Mouse (Mus musculus): ENCODE measurements around the gene Magi1.

Magi1 gene

GRCm38 (mm10) chr6:94155996-94156395 lies 127.7 kb downstream of the Magi1 start:
- no peak for DNase-seq

DNA sequence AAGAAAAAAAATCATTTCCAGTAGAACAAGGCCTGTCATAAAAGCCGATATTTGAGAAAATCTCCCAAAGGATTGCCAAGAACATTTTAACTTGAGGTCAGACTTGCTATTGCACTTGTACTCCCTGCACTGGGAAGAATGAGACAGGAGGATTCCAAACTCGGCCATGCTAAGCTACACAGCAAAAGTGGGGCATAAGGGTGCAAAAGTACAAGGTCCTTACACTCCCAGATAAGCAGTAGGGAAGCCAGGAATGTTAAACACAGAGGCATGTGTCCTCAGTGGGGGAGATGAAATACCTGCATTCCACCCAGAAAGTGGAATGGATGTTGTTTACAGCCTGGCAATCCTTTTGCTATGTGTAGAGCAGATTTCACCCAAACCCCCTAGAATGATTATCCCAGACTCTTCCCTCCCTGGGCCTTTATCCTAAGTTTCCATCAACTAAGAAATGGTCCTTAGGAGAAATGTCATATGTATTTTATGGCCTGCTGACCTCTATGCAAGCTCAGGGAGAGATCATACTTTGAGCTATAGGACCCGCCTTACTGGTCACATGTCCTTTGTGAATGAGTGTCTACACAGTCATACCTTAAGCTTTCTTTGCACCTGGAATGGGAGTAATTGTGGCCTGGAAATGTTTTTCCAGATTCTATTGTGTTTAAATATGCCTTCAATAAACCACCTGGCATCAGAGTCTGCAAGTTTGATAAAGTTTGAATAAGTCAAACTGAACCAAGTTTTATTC lies 128.7 kb downstream of the Magi1 start:
- DNase-seq: no peak

GRCm38 (mm10) chr6:94152881-94153280 lies 130.8 kb downstream of the Magi1 start:
- no peak for DNase-seq

DNA sequence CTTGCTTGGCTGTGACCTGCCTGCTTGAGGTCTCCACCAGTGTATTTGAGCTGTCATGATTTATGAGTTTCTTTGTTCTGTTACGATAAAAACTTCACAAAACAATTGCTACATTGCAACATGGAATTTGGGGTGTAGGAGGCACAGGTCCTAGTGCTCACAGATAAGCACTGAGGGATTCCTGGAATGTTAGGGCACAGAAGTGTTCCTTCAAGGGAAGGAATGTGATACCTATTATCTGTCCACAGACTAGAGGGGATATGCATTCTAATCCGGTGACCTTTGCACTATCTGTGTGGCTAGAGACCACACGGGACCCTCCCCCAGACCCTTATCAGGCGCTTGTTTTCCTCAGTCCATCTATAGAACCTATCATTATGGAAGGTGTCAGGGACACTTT lies 132.8 kb downstream of the Magi1 start:
- DNase-seq: no peak

DNA sequence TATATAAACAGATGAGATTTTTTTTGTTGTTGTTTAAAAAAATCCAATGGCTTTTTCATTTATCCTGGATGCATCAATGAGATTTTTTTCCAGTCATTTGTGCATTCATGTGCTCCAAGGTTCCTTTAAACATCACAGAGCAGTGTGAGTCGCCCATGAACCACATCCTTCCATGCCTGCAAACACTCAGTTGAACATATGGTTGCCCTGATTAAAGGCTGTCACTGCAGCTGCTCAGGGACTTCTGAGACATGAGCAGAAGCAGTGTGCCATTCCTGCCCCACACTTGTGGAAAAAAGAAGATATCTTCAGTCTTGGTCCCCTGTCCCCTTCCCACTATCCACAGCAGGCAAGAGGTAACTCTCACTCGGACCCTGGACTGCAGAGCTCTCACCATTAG lies 133.9 kb downstream of the Magi1 start:
- no peak for DNase-seq

DNA sequence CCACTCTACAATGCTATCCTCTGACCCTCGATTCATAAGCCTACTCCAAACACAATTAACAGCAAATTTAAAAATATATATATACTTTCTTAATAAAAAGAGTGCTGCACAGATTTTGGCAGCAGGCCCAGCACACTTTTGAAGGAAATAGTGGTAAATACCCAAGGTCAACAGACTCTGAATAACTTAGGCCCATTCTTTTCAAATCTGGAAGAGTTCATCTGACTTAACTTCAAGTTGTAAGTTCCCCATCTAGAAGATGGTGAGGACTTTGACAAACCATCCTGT lies 137.6 kb downstream of the Magi1 start:
- DNase-seq: no peak

DNA sequence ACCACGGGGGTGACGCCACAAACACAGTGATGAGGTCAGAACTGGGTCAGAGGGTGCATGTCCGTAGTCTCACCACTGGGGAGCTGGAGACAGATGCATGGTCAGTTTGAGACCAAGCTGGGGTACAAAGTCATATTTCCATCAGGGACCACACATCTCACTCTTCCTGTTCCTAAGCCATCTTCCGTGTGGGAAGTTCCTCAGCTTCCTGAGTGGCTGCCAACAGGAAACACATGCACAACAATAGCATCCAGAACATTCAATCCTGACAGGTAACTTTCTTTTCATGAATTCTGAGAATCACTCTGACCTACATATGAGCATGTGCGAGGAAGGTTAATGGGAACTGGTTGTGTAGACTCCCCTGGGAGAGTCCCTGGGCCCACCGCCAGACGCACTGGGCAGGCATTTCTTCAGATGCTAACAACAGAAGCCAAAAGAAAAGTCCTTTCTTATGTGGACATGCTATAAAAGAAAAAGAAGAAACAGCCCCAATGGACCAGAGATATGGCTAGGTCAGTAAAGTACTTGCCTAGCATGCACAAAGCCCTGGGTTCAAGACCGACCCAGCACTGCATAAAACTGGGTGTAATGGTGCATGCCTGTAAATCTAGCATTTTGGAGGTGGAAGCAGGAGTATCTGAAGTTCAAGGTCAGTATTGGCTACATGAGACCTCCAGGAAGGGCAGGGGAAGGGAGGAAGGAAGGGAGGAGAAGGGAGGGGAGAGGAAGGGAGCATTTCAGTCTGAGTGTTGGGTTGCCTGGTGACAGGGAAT lies 138.1 kb downstream of the Magi1 start:
- peak; percentile 64 to 72 for DNase-seq

DNA sequence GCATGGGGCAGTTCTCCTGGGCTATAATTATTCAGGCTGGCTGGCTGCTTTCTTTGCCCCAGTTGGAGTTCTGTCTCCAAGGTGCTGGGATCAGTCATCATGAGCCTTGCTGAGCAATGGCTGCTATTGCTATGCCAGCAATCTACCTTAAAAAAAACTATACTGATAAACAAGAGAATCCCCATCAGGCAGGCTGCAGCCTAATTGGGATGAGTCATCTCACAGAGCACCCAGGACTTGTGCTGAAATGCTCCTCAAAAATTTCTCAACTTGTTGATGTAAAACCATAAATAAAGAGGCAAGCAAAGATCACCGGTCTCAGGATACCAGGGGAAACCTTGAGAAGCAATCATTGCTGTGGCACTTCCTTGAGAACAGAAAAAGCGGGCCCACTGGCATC lies 141.2 kb downstream of the Magi1 start:
- no peak for DNase-seq

DNA sequence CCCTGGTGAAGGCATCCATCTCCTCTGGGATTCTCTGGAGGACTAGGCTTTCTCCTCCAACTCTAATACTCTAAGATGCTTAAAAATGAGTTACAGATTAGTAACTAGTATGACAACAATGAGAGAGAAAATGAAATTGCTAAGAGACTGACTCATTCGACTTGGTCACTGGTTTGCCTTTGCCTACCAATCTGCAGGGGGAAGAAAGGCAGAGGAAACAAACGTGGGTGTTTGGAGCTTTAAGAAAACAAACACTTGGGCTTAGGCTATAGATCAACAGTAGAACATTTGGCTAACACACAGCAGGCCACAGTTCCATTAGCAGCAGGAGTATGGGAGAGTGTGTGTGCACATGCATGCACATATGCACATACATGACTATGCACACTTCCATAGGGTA lies 142.2 kb downstream of the Magi1 start:
- DNase-seq: no peak

DNA sequence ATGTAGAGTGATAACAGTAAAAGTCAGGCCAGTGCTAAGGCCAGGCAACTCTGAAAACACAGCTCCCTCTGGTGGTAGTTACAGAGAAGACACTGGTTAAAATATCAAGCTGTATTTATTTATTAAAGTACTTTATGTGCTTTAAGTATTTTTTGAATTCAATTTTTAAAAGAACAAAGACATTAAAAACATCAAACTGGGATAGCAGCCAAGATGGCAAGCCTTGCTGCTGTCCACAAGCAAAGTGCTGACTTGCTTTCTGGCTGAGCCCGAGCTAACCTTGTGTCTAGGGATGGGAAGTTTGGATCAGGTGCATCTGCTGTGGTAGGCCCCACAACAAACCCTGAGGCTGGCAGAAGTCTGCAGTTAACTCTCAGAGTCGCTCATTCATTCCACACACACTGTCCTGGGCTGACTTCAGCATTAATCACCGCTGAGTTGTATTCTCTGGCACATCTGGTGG lies 143.7 kb downstream of the Magi1 start:
- DNase-seq: no peak

- peak; percentile 48 to 79 for DNase-seq
Observed at GRCm38 (mm10) chr6:94136693-94137092, 147.0 kb downstream of the Magi1 start.

DNA sequence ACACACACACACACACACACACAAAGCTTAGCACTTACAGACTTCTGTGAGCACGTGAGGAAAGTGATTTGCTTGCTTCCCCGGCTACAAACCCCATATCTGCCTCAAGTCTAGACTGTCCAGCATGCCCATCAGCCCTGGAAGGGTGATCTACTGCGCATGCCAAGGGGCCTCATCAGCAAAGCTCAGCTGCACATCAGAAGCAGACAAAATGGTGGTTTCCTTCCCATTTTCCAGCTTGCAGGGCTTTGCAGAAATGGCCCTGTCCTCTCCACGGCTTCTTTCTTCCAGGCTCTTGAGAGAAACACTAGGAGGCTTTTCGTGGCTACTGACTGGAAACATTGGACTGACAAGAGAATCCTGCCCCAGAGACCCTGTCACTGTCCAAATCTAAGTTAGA lies 149.6 kb downstream of the Magi1 start:
- DNase-seq: no peak

GRCm38 (mm10) chr6:94131999-94132398 lies 151.7 kb downstream of the Magi1 start:
- no peak for DNase-seq

DNA sequence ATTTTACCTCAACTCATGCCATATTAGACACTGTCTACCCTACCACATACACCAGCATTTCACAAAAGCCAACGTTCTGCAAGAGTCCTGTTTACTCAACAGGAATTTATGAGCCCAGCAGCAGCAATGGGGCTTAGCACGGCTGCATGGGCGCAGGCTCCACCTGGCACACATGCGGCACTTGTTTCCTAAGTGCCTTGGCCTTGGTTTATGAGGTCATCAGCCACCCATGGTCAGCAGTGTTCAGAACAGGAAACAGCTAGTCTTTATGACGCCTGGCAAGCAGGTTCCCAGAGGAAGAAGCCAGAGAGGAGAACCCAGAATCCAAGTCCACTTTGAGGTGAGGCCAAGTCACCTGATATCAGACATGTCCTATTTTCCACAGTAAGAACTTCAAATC lies 153.3 kb downstream of the Magi1 start:
- DNase-seq: no peak

DNA sequence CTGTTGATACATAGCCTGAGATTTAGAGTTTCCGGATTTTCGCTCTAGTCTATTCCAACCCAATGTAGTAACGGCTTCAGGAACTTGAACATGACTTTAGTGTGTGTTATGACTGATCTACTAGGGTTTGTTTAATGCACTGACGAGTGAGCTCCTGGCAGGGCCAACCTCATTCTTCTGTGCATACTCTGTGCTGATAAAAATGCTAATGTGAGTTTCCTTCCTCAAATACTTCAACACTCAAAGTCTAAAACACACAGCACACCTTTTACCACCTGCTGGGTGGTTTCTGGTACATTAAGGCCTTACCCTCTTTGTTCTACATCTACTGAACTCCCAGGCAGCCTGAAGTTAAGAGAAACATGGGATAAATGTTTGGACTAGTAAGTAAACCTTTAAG lies 157.0 kb downstream of the Magi1 start:
- no peak for DNase-seq

- DNase-seq: no peak
Observed at GRCm38 (mm10) chr6:94125144-94125543, 158.6 kb downstream of the Magi1 start.

DNA sequence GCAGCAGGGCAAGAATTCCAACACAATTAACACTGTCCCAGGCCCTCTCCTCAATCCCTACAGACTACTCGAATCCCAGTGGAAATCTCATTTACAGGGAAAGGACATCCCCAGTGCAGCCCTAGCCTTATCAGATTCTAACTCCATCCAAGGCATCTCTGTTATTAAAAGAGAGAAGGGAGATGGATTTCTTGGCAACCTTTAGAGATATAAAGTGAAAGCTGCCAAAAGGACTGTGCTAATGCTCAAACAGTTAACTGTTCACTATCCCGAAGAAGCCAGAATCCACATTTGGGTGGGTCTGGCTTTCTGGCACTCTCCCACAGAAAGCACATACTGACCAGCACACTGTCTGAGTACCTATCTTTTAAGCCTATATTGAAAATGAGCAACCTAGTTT lies 159.4 kb downstream of the Magi1 start:
- DNase-seq: no peak

DNA sequence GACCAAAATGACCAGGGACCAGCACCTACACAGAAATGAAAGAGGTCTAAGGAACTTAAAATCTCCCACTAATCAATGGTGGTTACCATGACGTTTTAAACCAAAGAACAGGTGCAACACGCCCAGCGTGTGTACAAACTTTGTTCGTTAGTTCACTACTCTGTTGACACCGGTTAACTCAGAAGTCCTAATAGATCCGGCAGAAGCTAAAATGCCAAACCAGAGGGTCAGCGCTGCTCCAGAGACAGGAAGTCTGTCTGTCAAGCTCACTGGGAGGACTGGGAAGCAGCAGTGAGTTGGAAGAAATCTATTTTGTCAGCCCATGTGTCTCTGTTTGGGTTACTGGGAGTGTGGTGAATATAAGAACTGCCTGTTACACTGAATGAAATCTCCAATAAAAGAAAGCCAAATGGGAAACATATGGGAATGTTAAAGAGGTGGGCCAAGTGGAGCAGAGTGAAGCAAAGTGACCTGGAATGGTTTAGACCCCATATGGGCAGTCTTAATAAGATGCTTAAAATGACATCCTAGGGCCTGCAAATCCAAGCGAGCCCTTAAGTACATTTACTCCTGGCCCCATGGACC lies 161.1 kb downstream of the Magi1 start:
- DNase-seq: peak in 1 of 2 experiments; percentile 41

- DNase-seq: peak in 1 of 2 experiments; percentile 31
Observed at GRCm38 (mm10) chr6:94121488-94121887, 162.2 kb downstream of the Magi1 start.

- no peak for DNase-seq
Observed at GRCm38 (mm10) chr6:94116434-94117432, 167.0 kb downstream of the Magi1 start.

DNA sequence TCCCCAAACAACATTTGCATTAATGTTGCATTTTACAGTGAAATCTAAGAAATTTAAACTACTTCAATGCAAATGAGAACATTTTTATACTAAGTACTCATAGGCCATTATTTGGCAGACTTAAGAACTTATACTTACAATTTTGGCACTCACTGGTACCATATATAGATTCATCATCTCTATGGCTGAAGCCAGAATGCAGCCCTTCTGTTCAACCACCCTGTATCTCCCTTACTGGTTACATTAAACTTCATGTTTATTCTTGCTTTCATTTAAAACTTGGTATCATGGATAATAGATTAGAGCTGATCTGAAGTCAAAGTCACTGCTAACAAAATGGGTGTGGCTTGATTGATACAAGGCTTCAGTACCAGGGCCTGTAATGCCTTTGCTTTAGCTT lies 171.9 kb downstream of the Magi1 start:
- no peak for DNase-seq

DNA sequence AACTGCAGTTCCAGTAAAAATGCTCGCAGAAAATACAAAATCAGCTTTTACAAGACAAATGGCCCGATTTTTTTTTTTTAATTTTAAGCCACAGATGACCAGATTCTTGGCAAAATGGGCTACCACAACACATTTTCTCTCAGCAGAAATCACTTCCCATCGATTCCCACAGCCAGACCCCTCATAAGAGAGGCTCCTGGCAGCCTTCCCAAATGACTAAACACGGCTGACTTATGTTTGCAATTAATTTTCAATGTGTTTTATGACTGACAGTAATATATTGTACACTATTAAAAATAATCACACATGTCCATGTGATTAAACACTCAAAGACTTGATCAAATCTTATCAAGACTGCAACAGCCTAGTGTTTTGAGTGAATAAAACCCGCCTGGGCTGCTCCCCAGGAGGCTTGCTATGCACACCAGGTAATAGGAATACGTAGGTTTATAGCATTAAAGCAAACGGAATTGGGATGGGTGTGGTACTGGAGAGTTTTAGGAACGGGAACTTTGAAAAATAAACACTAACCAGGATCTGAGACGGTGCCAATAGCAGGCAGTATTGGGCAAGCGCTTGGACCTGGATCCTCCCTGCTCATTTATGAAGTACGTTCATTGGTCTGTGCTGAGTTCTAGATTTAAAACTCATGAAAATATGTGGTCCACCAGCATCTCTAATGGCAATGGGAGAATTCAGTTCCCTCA lies 176.2 kb downstream of the Magi1 start:
- peak in 1 of 2 experiments; percentile 14 for DNase-seq
